Comparison of ENCODE assay signal across 8 mouse cellular contexts in the genomic region with DNA sequence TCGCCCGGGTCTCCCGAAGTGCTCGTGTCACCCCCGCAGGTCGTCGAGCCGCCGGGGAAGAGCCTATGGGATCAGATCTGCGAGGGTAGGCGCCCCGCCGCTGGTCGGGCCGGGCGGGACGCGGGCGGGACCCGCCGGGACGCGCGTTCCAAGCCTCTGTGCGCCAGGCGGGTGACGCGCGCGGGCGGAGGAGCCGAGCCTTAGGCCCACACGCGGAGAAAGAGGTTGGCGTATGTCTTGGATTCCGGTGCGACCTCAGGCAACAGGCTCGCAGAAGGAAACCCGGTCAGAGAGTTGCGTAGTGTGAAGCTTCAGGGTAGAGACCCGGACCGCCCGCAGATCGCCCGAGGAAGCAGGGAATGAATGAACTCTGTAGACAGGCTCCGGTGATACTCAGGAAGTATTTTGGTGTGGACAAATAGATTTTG. TPM values are rescaled to one million over a fixed set of nuclear protein-coding genes. Genes with fewer than 3 reads are reported as not detected.
A peak's percentile ranks its signal among the peaks of the same experiment; 100 is the strongest.
DNase-seq lines count a peak whose midpoint lies in the region; ATAC-seq and TF ChIP-seq lines count a peak whose summit lies in the region.

TSS of gene Knop1 (minus strand) at position 378 of the 428 bp plus-strand sequence.

- H3K9me3 ChIP-seq in ES-Bruce4 (replicated peaks; ENCODE audit: control insufficient read depth, insufficient read depth, low read length, poor library complexity, severe bottlenecking): no peaks in the 10 kb centered on the region
- H3K9me3 ChIP-seq in erythroblast, embryonic 14.5 days (ENCODE audit: control insufficient read depth, low read length): no peaks in the 10 kb centered on the region
- H3K9me3 ChIP-seq in limb, embryonic 14.5 days (ENCODE audit: control insufficient read depth, low read length): no peaks in the 10 kb centered on the region

- no peak within 1 kb of the TSS for H3K27ac ChIP-seq in ES-Bruce4 (ENCODE audit: insufficient read depth, low read length)
- peak within 1 kb of the TSS; percentile 50 for H3K27ac ChIP-seq in limb, embryonic 14.5 days (replicated peaks; ENCODE audit: low read depth, low read length)
- H3K27ac ChIP-seq in small intestine, adult 2 months (ENCODE audit: insufficient read depth, low read depth, low read length): 0 out of 2 replicates have a peak within 1 kb of the TSS, but pooled peaks have one; percentile 4

- TF ChIP-seq EP300 in ES-Bruce4 (IDR thresholded peaks at IDR 0.05; ENCODE audit: insufficient read depth, low read depth, low read length): no peak

- no peaks in the 10 kb centered on the region for H3K4me1 ChIP-seq in ES-Bruce4 (ENCODE audit: control insufficient read depth, insufficient read depth, low read length)
- H3K4me1 ChIP-seq in erythroblast, embryonic 14.5 days (ENCODE audit: control insufficient read depth): peaks cover 29% of the 10 kb centered on the region
- H3K4me1 ChIP-seq in limb, embryonic 14.5 days (ENCODE audit: control insufficient read depth, insufficient read depth, low read length): peaks cover 7% of the 10 kb centered on the region
- H3K4me1 ChIP-seq in small intestine, adult 2 months (ENCODE audit: control insufficient read depth, insufficient read depth, insufficient read length, low read length): peaks cover 8% of the 10 kb centered on the region; the same call in 1 of the 2 replicates

- no peaks in the 10 kb centered on the region for H3K27me3 ChIP-seq in ES-Bruce4 (ENCODE audit: control insufficient read depth, insufficient read depth, low read length, poor library complexity, severe bottlenecking)
- no peaks in the 10 kb centered on the region for H3K27me3 ChIP-seq in erythroblast, embryonic 14.5 days (ENCODE audit: control insufficient read depth)
- H3K27me3 ChIP-seq in limb, embryonic 14.5 days (ENCODE audit: control insufficient read depth, insufficient read depth, low read length): no peaks in the 10 kb centered on the region
- H3K27me3 ChIP-seq in small intestine, adult 2 months (ENCODE audit: control insufficient read depth, insufficient read depth, low read length): no peaks in the 10 kb centered on the region

- peak within 1 kb of the TSS; percentile 65 for H3K9ac ChIP-seq in ES-Bruce4 (ENCODE audit: low read depth, poor library complexity, severe bottlenecking)
- peak within 1 kb of the TSS; percentile 69 for H3K9ac ChIP-seq in limb, embryonic 14.5 days (ENCODE audit: low read depth, low read length, severe bottlenecking)

- intact Hi-C loops in heart, postnatal 25 days (cut with DNase I): loop anchor here (5.0 kb wide), 1 partner anchor 71 kb away; no protein-coding TSS in a partner anchor

- TF ChIP-seq CTCF in ES-Bruce4 (IDR thresholded peaks at IDR 0.05; ENCODE audit: low read depth, low read length): no peak
- no peak for TF ChIP-seq CTCF in small intestine, adult 2 months (IDR thresholded peaks at IDR 0.05; ENCODE audit: extremely low read depth, insufficient read length, insufficient replicate concordance, low read depth, low read length)

- peak; percentile 81 for ATAC-seq in limb, embryonic 14.5 days (ENCODE audit: low FRiP score, low read depth)

- under 1% methylated on average over 46 of the region's 46 CpGs for WGBS in limb, embryonic 14.5 days
- 1% methylated on average over 35 of the region's 46 CpGs for WGBS in small intestine, adult 2 months

- DNase-seq in embryo, embryonic 10 days (ENCODE audit: low spot score): peak; percentile 55
- DNase-seq in embryo, embryonic 9.5 days (ENCODE audit: extremely low spot score): no peak
- no peak for DNase-seq in heart, postnatal 25 days (ENCODE audit: low spot score)
- DNase-seq in limb, embryonic 14.5 days (ENCODE audit: low spot score): no peak
- DNase-seq in urinary bladder, postnatal 36 days (ENCODE audit: low spot score in 2 of 2): no peak

- peak within 1 kb of the TSS; percentile 54 for H3K4me2 ChIP-seq in limb, embryonic 14.5 days (replicated peaks; ENCODE audit: low read depth, low read length, severe bottlenecking)

- TF ChIP-seq POLR2A in ES-Bruce4 (IDR thresholded peaks at IDR 0.05; ENCODE audit: insufficient read depth, low read length): no peak
- no peak for TF ChIP-seq POLR2A in limb, embryonic 14.5 days (IDR thresholded peaks at IDR 0.05; ENCODE audit: borderline replicate concordance, extremely low read depth, insufficient read depth, insufficient read length)
- TF ChIP-seq POLR2A in small intestine, adult 2 months (IDR thresholded peaks at IDR 0.05; ENCODE audit: low read depth, low read length): no peak

- H3K4me3 ChIP-seq in ES-Bruce4 (ENCODE audit: low read depth, low read length): peak within 1 kb of the TSS; percentile 95
- peak within 1 kb of the TSS; percentile 82 for H3K4me3 ChIP-seq in erythroblast, embryonic 14.5 days (replicated peaks)
- H3K4me3 ChIP-seq in limb, embryonic 14.5 days (replicated peaks; ENCODE audit: low read length): peak within 1 kb of the TSS; percentile 85
- H3K4me3 ChIP-seq in small intestine, adult 2 months (ENCODE audit: low read depth, low read length): peak within 1 kb of the TSS; percentile 87

- peaks cover 21% of the 10 kb centered on the region for H3K36me3 ChIP-seq in ES-Bruce4 (ENCODE audit: control insufficient read depth, insufficient read depth, low read length, poor library complexity, severe bottlenecking)
- peaks cover 26% of the 10 kb centered on the region for H3K36me3 ChIP-seq in erythroblast, embryonic 14.5 days (ENCODE audit: control insufficient read depth)
- H3K36me3 ChIP-seq in limb, embryonic 14.5 days (ENCODE audit: control insufficient read depth, insufficient read depth, low read length): peaks cover 22% of the 10 kb centered on the region
- H3K36me3 ChIP-seq in small intestine, adult 2 months (ENCODE audit: control insufficient read depth, insufficient read depth, low read length): peaks cover 8% of the 10 kb centered on the region; the same call in 1 of the 2 replicates

RNA-seq across cellular contexts. Expression of gene Knop1, which starts in this region (rescaled TPM):
- polyA plus RNA-seq in ES-Bruce4 (2011; ENCODE audit: insufficient read depth, insufficient read length, low read depth, missing spikeins): 82.5 and 83.1 TPM in 2 replicates
- 0.68 and 1.1 TPM in 2 replicates for polyA plus RNA-seq in erythroblast, embryonic 14.5 days (2012)
- 10 to 100 TPM; 14.6 to 15.3 TPM for total RNA-seq in heart, postnatal 25 days (2021)
- 34.1 and 34.2 TPM in 2 replicates for polyA plus RNA-seq in limb, embryonic 14.5 days (2012; rRNA removed)
- polyA plus RNA-seq in limb, embryonic 14.5 days (2014; fragmentation: Nextera tagmentation; extraction: Ambion mirVana): 84.6 and 108 TPM in 2 replicates
- polyA plus RNA-seq in small intestine, adult 2 months (2012; rRNA removed): 1.3 and 1.9 TPM in 2 replicates

Comparison
In these comparisons a context has a peak if more than half of its experiments do, and no peak if none do; other contexts are left out.
1. RNA of gene Knop1 (polyA plus RNA-seq): 34.1 to 108 TPM in limb, embryonic 14.5 days and 82.5 to 83.1 TPM in ES-Bruce4; 1.3 to 1.9 TPM in small intestine, adult 2 months and 0.68 to 1.1 TPM in erythroblast, embryonic 14.5 days; every median in the first group is over 10 times any median in the second.
2. Peak in every context shown above with its lines, with median percentiles within 50 percentile points of each other: H3K4me3 ChIP-seq.